Comparison of ENCODE assay signal across 12 mouse cellular contexts in genomic region chr1:132287991-132288451, GRCm38 (mm10). TPM values are rescaled to one million over a fixed set of nuclear protein-coding genes. Genes with fewer than 3 reads are reported as not detected.
DNase-seq lines count a peak whose midpoint lies in the region; ATAC-seq and TF ChIP-seq lines count a peak whose summit lies in the region.
"Had no signal": no experiment of that assay in that cellular context is flagged by ENCODE, and none has a peak within 500 bp of the region (broad histone marks: within the 10 kb centered on the region; RNA-seq: fewer than 3 reads in every experiment).

No protein-coding gene starts in this region.

- no peaks in the 10 kb centered on the region for H3K27me3 ChIP-seq in intestine, postnatal 0 days (replicated peaks; ENCODE audit: control insufficient read depth, insufficient read depth, low read length)
- no peaks in the 10 kb centered on the region for H3K27me3 ChIP-seq in intestine, embryonic 16.5 days (replicated peaks; ENCODE audit: control insufficient read depth, insufficient read depth, low read length)
- H3K27me3 ChIP-seq in midbrain, embryonic 11.5 days (ENCODE audit: control insufficient read depth, insufficient read depth, low read length), result 0 out of 2 replicates have a peak, but pooled peaks cover under 1% of the 10 kb centered on the region

- peak; percentile 36; the same call in 1 of the 2 replicates for TF ChIP-seq CTCF in intestine, postnatal 0 days (IDR thresholded peaks at IDR 0.05; ENCODE audit: low read depth)

- WGBS in intestine, postnatal 0 days, result 29% methylated on average over 11 of the region's 11 CpGs
- WGBS in intestine, embryonic 16.5 days, result 25% methylated on average over 11 of the region's 11 CpGs
- 11% methylated on average over 11 of the region's 11 CpGs for WGBS in midbrain, embryonic 11.5 days

- ATAC-seq in intestine, postnatal 0 days, result no peak
- ATAC-seq in intestine, embryonic 16.5 days, result no peak
- ATAC-seq in midbrain, embryonic 11.5 days (ENCODE audit: low FRiP score), result peak; percentile 46; the same call in 1 of the 2 replicates

- H3K9me3 ChIP-seq in intestine, postnatal 0 days (ENCODE audit: control insufficient read depth), result no peaks in the 10 kb centered on the region
- H3K9me3 ChIP-seq in intestine, embryonic 16.5 days (ENCODE audit: control insufficient read depth, low read length), result no peaks in the 10 kb centered on the region
- H3K9me3 ChIP-seq in midbrain, embryonic 11.5 days (ENCODE audit: control insufficient read depth, low read length), result no peaks in the 10 kb centered on the region
- H3K9me3 ChIP-seq: embryonic facial prominence, embryonic 13.5 days had no signal

- no peak overlapping the region for H3K4me2 ChIP-seq in intestine, postnatal 0 days (replicated peaks; ENCODE audit: low read depth)
- H3K4me2 ChIP-seq in intestine, embryonic 16.5 days (ENCODE audit: low read depth, low read length), result no peak overlapping the region
- no peak overlapping the region for H3K4me2 ChIP-seq in midbrain, embryonic 11.5 days
- H3K4me2 ChIP-seq: embryonic facial prominence, embryonic 13.5 days had no signal

- H3K4me3 ChIP-seq in intestine, postnatal 0 days (ENCODE audit: low read depth, low read length), result no peak overlapping the region
- no peak overlapping the region for H3K4me3 ChIP-seq in intestine, embryonic 16.5 days (ENCODE audit: low read length)
- no peak overlapping the region for H3K4me3 ChIP-seq in midbrain, embryonic 11.5 days (ENCODE audit: low read depth, low read length)
- H3K4me3 ChIP-seq: embryonic facial prominence, embryonic 13.5 days had no signal

- no peak overlapping the region for H3K9ac ChIP-seq in intestine, postnatal 0 days (ENCODE audit: low read depth, low read length)
- H3K9ac ChIP-seq in intestine, embryonic 16.5 days (ENCODE audit: low read depth, low read length), result no peak overlapping the region
- no peak overlapping the region for H3K9ac ChIP-seq in midbrain, embryonic 11.5 days (ENCODE audit: low read length)
- H3K9ac ChIP-seq: embryonic facial prominence, embryonic 13.5 days had no signal

- no peak overlapping the region for H3K27ac ChIP-seq in intestine, postnatal 0 days (ENCODE audit: low read depth, low read length)
- H3K27ac ChIP-seq in intestine, embryonic 16.5 days (ENCODE audit: low read length), result no peak overlapping the region
- no peak overlapping the region for H3K27ac ChIP-seq in midbrain, embryonic 11.5 days (ENCODE audit: low read depth, low read length)
- H3K27ac ChIP-seq: embryonic facial prominence, embryonic 13.5 days had no signal

- no peaks in the 10 kb centered on the region for H3K36me3 ChIP-seq in intestine, postnatal 0 days (ENCODE audit: control insufficient read depth, insufficient read depth)
- H3K36me3 ChIP-seq in intestine, embryonic 16.5 days (ENCODE audit: control insufficient read depth, insufficient read depth, low read length), result no peaks in the 10 kb centered on the region
- H3K36me3 ChIP-seq in midbrain, embryonic 11.5 days (ENCODE audit: control insufficient read depth, insufficient read depth, low read length), result no peaks in the 10 kb centered on the region
- H3K36me3 ChIP-seq: embryonic facial prominence, embryonic 13.5 days had no signal

- H3K4me1 ChIP-seq in intestine, postnatal 0 days (replicated peaks; ENCODE audit: control insufficient read depth, insufficient read depth, low read length), result 0 out of 2 replicates have a peak, but pooled peaks cover 7% of the 10 kb centered on the region
- H3K4me1 ChIP-seq in intestine, embryonic 16.5 days (ENCODE audit: control insufficient read depth, insufficient read depth, low read length), result peaks cover 12% of the 10 kb centered on the region
- peaks cover 48% of the 10 kb centered on the region for H3K4me1 ChIP-seq in midbrain, embryonic 11.5 days (ENCODE audit: control insufficient read depth, insufficient read depth, low read length)

- peak; percentile 77 for DNase-seq in adrenal gland, adult 2 months
- no peak for DNase-seq in adrenal gland, adult 18-20 months (ENCODE audit: low spot score in 2 of 2)
- peak; percentile 41 for DNase-seq in adipocyte (ENCODE audit: low spot score)
- DNase-seq in midbrain, embryonic 11.5 days (ENCODE audit: low spot score, missing footprints), result no peak
- DNase-seq in frontal cortex, postnatal 10 days (ENCODE audit: low spot score in 2 of 2), result no peak
- no peak for DNase-seq in gastrocnemius, postnatal 25 days

RNA-seq across cellular contexts. Expression of gene Klhdc8a, which starts 10.4 kb away (rescaled TPM):
- total RNA-seq in adrenal gland, adult 2 months (2021), result 100 to 1,000 TPM in 1 of 2 experiments, 10 to 100 TPM in 1; 98.4 to 272 TPM
- 162 and 163 TPM in 2 replicates for polyA plus RNA-seq in adrenal gland, adult 2 months (2012; rRNA removed)
- total RNA-seq in adrenal gland, adult 18-20 months (2021), result 100 to 1,000 TPM; 114 to 144 TPM
- 0.46 and 0.51 TPM in 2 replicates for polyA plus RNA-seq in intestine, postnatal 0 days (2015; fragmentation: Nextera tagmentation; extraction: Ambion mirVana)
- polyA plus RNA-seq in intestine, embryonic 16.5 days (2015; fragmentation: Nextera tagmentation; extraction: Ambion mirVana), result 0.09 and 0.33 TPM in 2 replicates
- polyA plus RNA-seq in midbrain, embryonic 11.5 days (2014; fragmentation: Nextera tagmentation; extraction: Ambion mirVana), result 3.5 and 4.5 TPM in 2 replicates
- total RNA-seq in gastrocnemius, postnatal 25 days (2021), result under 1 TPM; 0.16 to 0.26 TPM
- total RNA-seq: hematopoietic stem cell, adult 5-6 weeks; megakaryocyte progenitor cell, adult 5-6 weeks had no signal
- polyA plus RNA-seq: stomach, embryonic 14.5 days had no signal

RNA-seq across cellular contexts. Expression of gene Nuak2, which starts 27.9 kb away (rescaled TPM):
- total RNA-seq in adrenal gland, adult 2 months (2021), result 1 to 10 TPM; 4.7 TPM
- polyA plus RNA-seq in adrenal gland, adult 2 months (2012; rRNA removed), result 2.8 and 2.9 TPM in 2 replicates
- 1 to 10 TPM; 4.6 to 6.9 TPM for total RNA-seq in adrenal gland, adult 18-20 months (2021)
- 20.0 and 20.6 TPM in 2 replicates for polyA plus RNA-seq in intestine, postnatal 0 days (2015; fragmentation: Nextera tagmentation; extraction: Ambion mirVana)
- 4.6 and 5.6 TPM in 2 replicates for polyA plus RNA-seq in intestine, embryonic 16.5 days (2015; fragmentation: Nextera tagmentation; extraction: Ambion mirVana)
- 100 and 105 TPM in 2 replicates for polyA plus RNA-seq in midbrain, embryonic 11.5 days (2014; fragmentation: Nextera tagmentation; extraction: Ambion mirVana)
- total RNA-seq in gastrocnemius, postnatal 25 days (2021), result 1 to 10 TPM in 1 of 2 experiments, under 1 TPM in 1; 0.79 to 1.3 TPM

RNA-seq across cellular contexts. Expression of gene Gm10188, which starts 58.5 kb away (rescaled TPM):
- total RNA-seq in adrenal gland, adult 2 months (2021), result not detected
- polyA plus RNA-seq in adrenal gland, adult 2 months (2012; rRNA removed), result not detected in 2 replicates
- total RNA-seq in adrenal gland, adult 18-20 months (2021), result not detected
- polyA plus RNA-seq in intestine, postnatal 0 days (2015; fragmentation: Nextera tagmentation; extraction: Ambion mirVana), result not detected in 2 replicates
- polyA plus RNA-seq in intestine, embryonic 16.5 days (2015; fragmentation: Nextera tagmentation; extraction: Ambion mirVana), result not detected in 2 replicates
- polyA plus RNA-seq in midbrain, embryonic 11.5 days (2014; fragmentation: Nextera tagmentation; extraction: Ambion mirVana), result 0.55 and 0.66 TPM in 2 replicates
- not detected for total RNA-seq in gastrocnemius, postnatal 25 days (2021)
- total RNA-seq: hematopoietic stem cell, adult 5-6 weeks; megakaryocyte progenitor cell, adult 5-6 weeks had no signal
- polyA plus RNA-seq: embryonic facial prominence, embryonic 13.5 days; stomach, embryonic 14.5 days had no signal

Comparison
In these comparisons a context has a peak if more than half of its experiments do, and no peak if none do; other contexts are left out.
1. DNase-seq: peak in adrenal gland, adult 2 months (single experiment) and adipocyte (single experiment); none in adrenal gland, adult 18-20 months (0 of 2), midbrain, embryonic 11.5 days (single experiment), frontal cortex, postnatal 10 days (0 of 2) and gastrocnemius, postnatal 25 days (single experiment).
2. RNA of gene Klhdc8a, which starts 10.4 kb away (polyA plus RNA-seq): 162 to 163 TPM in adrenal gland, adult 2 months; 3.5 to 4.5 TPM in midbrain, embryonic 11.5 days, 0.46 to 0.51 TPM in intestine, postnatal 0 days and 0.09 to 0.33 TPM in intestine, embryonic 16.5 days; every median in the first group is over 10 times any median in the second.